Comparison of ENCODE assay signal across 22 mouse cellular contexts in genomic region chr1:170619686-170620374, GRCm38 (mm10).
"Had no signal": no experiment of that assay in that cellular context is flagged by ENCODE, and none has a peak within 500 bp of the region (broad histone marks: within the 10 kb centered on the region; RNA-seq: fewer than 3 reads in every experiment).

No protein-coding gene starts in this region.

- H3K9ac ChIP-seq: limb, embryonic 12.5 days; limb, embryonic 15.5 days; liver, embryonic 13.5 days; lung, embryonic 15.5 days; midbrain, embryonic 13.5 days had no signal

- H3K27me3 ChIP-seq: limb, embryonic 12.5 days; limb, embryonic 15.5 days; liver, embryonic 13.5 days; lung, embryonic 15.5 days; midbrain, embryonic 13.5 days had no signal

- H3K4me2 ChIP-seq: limb, embryonic 12.5 days; limb, embryonic 15.5 days; liver, embryonic 13.5 days; lung, embryonic 15.5 days; midbrain, embryonic 13.5 days had no signal

- H3K4me1 ChIP-seq: limb, embryonic 12.5 days; limb, embryonic 15.5 days; lung, embryonic 15.5 days; midbrain, embryonic 13.5 days had no signal

- DNase-seq: kidney, adult 2 months; kidney, postnatal 25 days; layer of hippocampus, adult 9-11 months; liver, embryonic 13.5 days; lung, adult 18-20 months; lung, postnatal 10 days; lung, postnatal 36 days; right cerebral cortex, adult 18-20 months; right cerebral cortex, postnatal 14 days; right cerebral cortex, postnatal 4 days; thymus, adult 2 months; thymus, postnatal 14 days; thymus, postnatal 4 days had no signal

- H3K27ac ChIP-seq: kidney, postnatal 0 days; layer of hippocampus, adult 2 months; limb, embryonic 12.5 days; limb, embryonic 15.5 days; liver, embryonic 13.5 days; lung, embryonic 15.5 days; midbrain, embryonic 13.5 days; stomach, postnatal 0 days had no signal

- H3K9me3 ChIP-seq: limb, embryonic 15.5 days; lung, embryonic 15.5 days; midbrain, embryonic 13.5 days had no signal

- H3K4me3 ChIP-seq: layer of hippocampus, adult 2 months; limb, embryonic 12.5 days; limb, embryonic 15.5 days; liver, embryonic 13.5 days; lung, embryonic 15.5 days; midbrain, embryonic 13.5 days had no signal

- ATAC-seq: intestine, postnatal 0 days; midbrain, embryonic 13.5 days; midbrain, embryonic 16.5 days had no signal

- H3K36me3 ChIP-seq: limb, embryonic 12.5 days; limb, embryonic 15.5 days; liver, embryonic 13.5 days; lung, embryonic 15.5 days; midbrain, embryonic 13.5 days had no signal
